Mouse (Mus musculus) megakaryocyte, embryonic 14.5 days (primary cell): ENCODE measurements around the gene Enox1.

Experiments used
- FLI1 ChIP-seq: IDR thresholded peaks from 2 replicates; pipeline ENCODE4 v1.6.1; 2012; ENCODE audit warnings: low read length, inconsistent platforms, mixed read lengths
- GATA1 ChIP-seq: IDR thresholded peaks from 3 replicates; pipeline ENCODE4 v1.6.1; 2012; ENCODE audit warnings: mixed read lengths, low read length, inconsistent platforms, borderline replicate concordance

DNA sequence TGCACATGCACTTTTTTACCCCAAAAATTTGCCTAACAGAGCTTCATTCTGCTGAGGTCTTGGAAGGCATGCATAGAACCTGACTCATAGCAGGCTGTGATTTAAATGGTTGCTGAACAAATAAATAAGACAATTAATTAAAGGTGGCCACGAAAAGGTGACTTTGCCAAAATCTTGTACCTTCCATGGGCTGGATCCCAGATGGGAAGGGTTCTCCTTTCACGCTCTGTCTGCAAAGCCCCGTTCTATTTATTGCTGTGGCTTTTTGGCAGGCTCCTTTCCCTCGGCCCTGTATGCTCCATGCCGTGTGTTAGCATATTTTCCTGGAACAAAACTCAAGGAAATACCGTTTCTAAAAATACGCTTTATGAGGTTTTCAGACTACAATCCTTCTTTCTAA, 300.3 kb downstream of the Enox1 start:
- no peak for TF ChIP-seq GATA1
- TF ChIP-seq FLI1: no peak
